Mouse (Mus musculus): ENCODE measurements around the gene Sacm1l. TPM values are rescaled to one million over a fixed set of nuclear protein-coding genes. Genes with fewer than 3 reads are reported as not detected.
A peak's percentile ranks its signal among the peaks of the same experiment; 100 is the strongest.

Sacm1l gene
- 38.6 and 41.2 TPM in 2 replicates for polyA plus RNA-seq (2015; fragmentation: Nextera tagmentation; extraction: Ambion mirVana)

- Histone ChIP-seq H3K36me3 (ENCODE audit: insufficient read depth, low read length) (no peaks in the 10 kb centered on the region), H3K4me1 (ENCODE audit: insufficient read depth, low read depth, low read length) (peaks cover 4% of the 10 kb centered on the region; the same call in 1 of the 2 replicates), H3K27me3 (replicated peaks; ENCODE audit: insufficient read depth, low read length) (no peaks in the 10 kb centered on the region), H3K9ac (replicated peaks; ENCODE audit: low read depth) (peak within 1 kb of the TSS; percentile 90), H3K9me3 (ENCODE audit: low read length) (no peaks in the 10 kb centered on the region), H3K27ac (ENCODE audit: low read length) (peak within 1 kb of the TSS; percentile 94), H3K4me2 (replicated peaks; ENCODE audit: low read depth, low read length) (peak within 1 kb of the TSS; percentile 56), H3K4me3 (ENCODE audit: low read depth, low read length) (peak within 1 kb of the TSS; percentile 98)
- ATAC-seq, result peak; percentile 98
- 2% methylated on average over 60 of the region's 79 CpGs for WGBS
- TF ChIP-seq EP300 (IDR thresholded peaks at IDR 0.05) (no peak), CTCF (IDR thresholded peaks at IDR 0.05) (no peak)
- peak; percentile 100 for DNase-seq (ENCODE audit: low spot score)
These were observed at the start of gene Sacm1l for GRCm38 (mm10) chr9:123529392-123530157. Sacm1l (plus strand) TSS chr9:123529759.

- Histone ChIP-seq H3K9ac (replicated peaks; ENCODE audit: low read depth) (peak overlapping the region; percentile 60), H3K27me3 (replicated peaks; ENCODE audit: insufficient read depth, low read length) (no peaks in the 10 kb centered on the region), H3K9me3 (ENCODE audit: low read length) (no peaks in the 10 kb centered on the region), H3K4me2 (replicated peaks; ENCODE audit: low read depth, low read length) (peak overlapping the region; percentile 88), H3K4me3 (ENCODE audit: low read depth, low read length) (peak overlapping the region; percentile 56), H3K27ac (ENCODE audit: low read length) (peak overlapping the region; percentile 93), H3K4me1 (ENCODE audit: insufficient read depth, low read depth, low read length) (peaks cover 28% of the 10 kb centered on the region), H3K36me3 (ENCODE audit: insufficient read depth, low read length) (no peaks in the 10 kb centered on the region)
- no peak for ATAC-seq
- no peak for TF ChIP-seq EP300 (IDR thresholded peaks at IDR 0.05)
- no peak for TF ChIP-seq CTCF (IDR thresholded peaks at IDR 0.05)
- WGBS, result 60% methylated on average over 8 of the region's 8 CpGs
- no peak for DNase-seq (ENCODE audit: low spot score)
These were observed 49.7 kb upstream of the Sacm1l start for GRCm38 (mm10) chr9:123479876-123480252.

- TF ChIP-seq EP300 (IDR thresholded peaks at IDR 0.05), result no peak
- TF ChIP-seq CTCF (IDR thresholded peaks at IDR 0.05), result no peak
- H3K4me3 ChIP-seq (ENCODE audit: low read depth, low read length), result peak overlapping the region; percentile 56
- H3K27me3 ChIP-seq (replicated peaks; ENCODE audit: insufficient read depth, low read length), result no peaks in the 10 kb centered on the region
- H3K27ac ChIP-seq (ENCODE audit: low read length), result 0 out of 2 replicates have a peak overlapping the region, but pooled peaks have one; percentile 93
- 46% methylated on average over 18 of the region's 18 CpGs for WGBS
- H3K4me2 ChIP-seq (replicated peaks; ENCODE audit: low read depth, low read length), result peak overlapping the region; percentile 88
- DNase-seq (ENCODE audit: low spot score) (peak; percentile 44), ATAC-seq (no peak)
- H3K9ac ChIP-seq (replicated peaks; ENCODE audit: low read depth), result peak overlapping the region; percentile 60
- H3K36me3 ChIP-seq (ENCODE audit: insufficient read depth, low read length), result no peaks in the 10 kb centered on the region
- peaks cover 28% of the 10 kb centered on the region for H3K4me1 ChIP-seq (ENCODE audit: insufficient read depth, low read depth, low read length)
- H3K9me3 ChIP-seq (ENCODE audit: low read length), result no peaks in the 10 kb centered on the region
These were observed 49.2 kb upstream of the Sacm1l start for GRCm38 (mm10) chr9:123480253-123480921.

GRCm38 (mm10) chr9:123481136-123481535 is 48.4 kb upstream of the Sacm1l start:
- peaks cover 28% of the 10 kb centered on the region for H3K4me1 ChIP-seq (ENCODE audit: insufficient read depth, low read depth, low read length)
- 19% methylated on average over 7 of the region's 7 CpGs for WGBS
- peak overlapping the region; percentile 56 for H3K4me3 ChIP-seq (ENCODE audit: low read depth, low read length)
- no peak overlapping the region for H3K27ac ChIP-seq (ENCODE audit: low read length)
- H3K9me3 ChIP-seq (ENCODE audit: low read length), result no peaks in the 10 kb centered on the region
- no peak for ATAC-seq
- TF ChIP-seq EP300 (IDR thresholded peaks at IDR 0.05) (no peak), CTCF (IDR thresholded peaks at IDR 0.05) (no peak)
- H3K27me3 ChIP-seq (replicated peaks; ENCODE audit: insufficient read depth, low read length), result no peaks in the 10 kb centered on the region
- H3K36me3 ChIP-seq (ENCODE audit: insufficient read depth, low read length), result 0 out of 2 replicates have a peak, but pooled peaks cover 4% of the 10 kb centered on the region
- H3K4me2 ChIP-seq (replicated peaks; ENCODE audit: low read depth, low read length), result peak overlapping the region; percentile 88
- H3K9ac ChIP-seq (replicated peaks; ENCODE audit: low read depth), result 0 out of 2 replicates have a peak overlapping the region, but pooled peaks have one; percentile 13
- peak; percentile 28 for DNase-seq (ENCODE audit: low spot score)

- Histone ChIP-seq H3K4me1 (ENCODE audit: insufficient read depth, low read depth, low read length) (peaks cover 34% of the 10 kb centered on the region), H3K4me2 (replicated peaks; ENCODE audit: low read depth, low read length) (peak overlapping the region; percentile 88), H3K27ac (ENCODE audit: low read length) (peak overlapping the region; percentile 32; the same call in 1 of the 2 replicates), H3K9ac (replicated peaks; ENCODE audit: low read depth) (no peak overlapping the region), H3K4me3 (ENCODE audit: low read depth, low read length) (peak overlapping the region; percentile 56), H3K27me3 (replicated peaks; ENCODE audit: insufficient read depth, low read length) (no peaks in the 10 kb centered on the region), H3K36me3 (ENCODE audit: insufficient read depth, low read length) (0 out of 2 replicates have a peak, but pooled peaks cover 4% of the 10 kb centered on the region), H3K9me3 (ENCODE audit: low read length) (no peaks in the 10 kb centered on the region)
- TF ChIP-seq CTCF (IDR thresholded peaks at IDR 0.05) (no peak), EP300 (IDR thresholded peaks at IDR 0.05) (peak; percentile 33; the same call in 1 of the 2 replicates)
- DNase-seq (ENCODE audit: low spot score) (peak; percentile 60), ATAC-seq (peak; percentile 11; the same call in 1 of the 2 replicates)
- 37% methylated on average over 1 of the region's 1 CpGs for WGBS
These were observed 46.0 kb upstream of the Sacm1l start for GRCm38 (mm10) chr9:123483598-123483997.

- Histone ChIP-seq H3K27ac (ENCODE audit: low read length) (no peak overlapping the region), H3K36me3 (ENCODE audit: insufficient read depth, low read length) (0 out of 2 replicates have a peak, but pooled peaks cover 4% of the 10 kb centered on the region), H3K27me3 (replicated peaks; ENCODE audit: insufficient read depth, low read length) (no peaks in the 10 kb centered on the region), H3K4me1 (ENCODE audit: insufficient read depth, low read depth, low read length) (peaks cover 35% of the 10 kb centered on the region), H3K4me2 (replicated peaks; ENCODE audit: low read depth, low read length) (peak overlapping the region; percentile 88), H3K4me3 (ENCODE audit: low read depth, low read length) (no peak overlapping the region), H3K9me3 (ENCODE audit: low read length) (no peaks in the 10 kb centered on the region), H3K9ac (replicated peaks; ENCODE audit: low read depth) (no peak overlapping the region)
- DNase-seq (ENCODE audit: low spot score) (no peak), ATAC-seq (no peak)
- 74% methylated on average over 3 of the region's 3 CpGs for WGBS
- TF ChIP-seq CTCF (IDR thresholded peaks at IDR 0.05) (no peak), EP300 (IDR thresholded peaks at IDR 0.05) (no peak)
These were observed 44.7 kb upstream of the Sacm1l start for GRCm38 (mm10) chr9:123484830-123485229.

Data from lung, postnatal 0 days (tissue).